Mouse (Mus musculus) hindbrain, embryonic 15.5 days (tissue): ENCODE measurements at regions not wholly inside any gene's neighbourhood (a gene's known extent, or its start where the extent isn't known, plus 50 kb on each side); places are given as distances from the start of the nearest gene placed in this dataset.

ENCODE experiments used
- ATAC-seq: fragments of 200-750 bp; cut with Nextera tagmentation; 2 replicates; pipeline ENCODE4 v1.8.0; 2017; ENCODE audit warnings: low read depth, moderate number of reproducible peaks, moderate TSS enrichment; ENCODE audit not compliant: low FRiP score
- H3K27ac ChIP-seq: fragments of 300-500 bp; sonication (generic); replicated peaks from 2 replicates; pipeline ENCODE4 v1.5.1; 2015; ENCODE audit warnings: mild to moderate bottlenecking, inconsistent platforms
- H3K27me3 ChIP-seq: fragments of 300-500 bp; sonication (generic); 2 replicates; pipeline ENCODE4 v1.6.1; 2015; ENCODE audit warnings: control low read depth, inconsistent platforms
- H3K36me3 ChIP-seq: fragments of 300-500 bp; sonication (generic); 2 replicates; pipeline ENCODE4 v1.6.1; 2015; ENCODE audit warnings: control low read depth, inconsistent platforms
- H3K4me1 ChIP-seq: fragments of 300-500 bp; sonication (generic); replicated peaks from 2 replicates; pipeline ENCODE4 v1.6.1; 2015; ENCODE audit warnings: control low read depth, inconsistent platforms
- H3K4me2 ChIP-seq: fragments of 300-500 bp; sonication (generic); 2 replicates; pipeline ENCODE4 v1.6.1; 2015; ENCODE audit warnings: moderate library complexity, mild to moderate bottlenecking, inconsistent platforms
- H3K4me3 ChIP-seq: fragments of 300-500 bp; sonication (generic); 2 replicates; pipeline ENCODE4 v1.5.1; 2015; ENCODE audit warnings: mild to moderate bottlenecking, inconsistent platforms
- H3K9ac ChIP-seq: fragments of 300-500 bp; sonication (generic); 2 replicates; pipeline ENCODE4 v1.6.1; 2015; ENCODE audit warnings: inconsistent platforms
- H3K9me3 ChIP-seq: fragments of 300-500 bp; sonication (generic); 2 replicates; pipeline ENCODE4 v1.6.1; 2016; ENCODE audit warnings: control low read depth, inconsistent platforms
- WGBS: fragments of 180-500 bp; shearing (Covaris S2); methylation state at CpG from one replicate; pipeline ENCODE4 v1.1.7; 2015; 5-methylcytosine and 5-hydroxymethylcytosine counted together

GRCm38 (mm10) chr9:41621341-41621740, 459.8 kb upstream of the Ubash3b start:
- no peak overlapping the region for H3K27ac ChIP-seq
- no peak overlapping the region for H3K4me3 ChIP-seq
- no peak for ATAC-seq
- no peak overlapping the region for H3K9ac ChIP-seq
- H3K36me3 ChIP-seq: no peaks in the 10 kb centered on the region
- no peaks in the 10 kb centered on the region for H3K4me1 ChIP-seq
- H3K4me2 ChIP-seq: no peak overlapping the region
- H3K27me3 ChIP-seq: no peaks in the 10 kb centered on the region
- no peaks in the 10 kb centered on the region for H3K9me3 ChIP-seq
- 85% methylated on average over 8 of the region's 8 CpGs for WGBS

- Histone ChIP-seq H3K4me1 (peaks cover 54% of the 10 kb centered on the region), H3K27me3 (no peaks in the 10 kb centered on the region), H3K9ac (peak overlapping the region; percentile 38; the same call in 1 of the 2 replicates), H3K4me2 (no peak overlapping the region), H3K27ac (peak overlapping the region; percentile 88), H3K36me3 (no peaks in the 10 kb centered on the region), H3K4me3 (no peak overlapping the region), H3K9me3 (no peaks in the 10 kb centered on the region)
- WGBS: 22% methylated on average over 7 of the region's 7 CpGs
- ATAC-seq: no peak
These were observed 452.5 kb upstream of the Ubash3b start for GRCm38 (mm10) chr9:41614002-41614401.

- no peaks in the 10 kb centered on the region for H3K9me3 ChIP-seq
- peaks cover 54% of the 10 kb centered on the region for H3K4me1 ChIP-seq
- H3K36me3 ChIP-seq: no peaks in the 10 kb centered on the region
- H3K27me3 ChIP-seq: no peaks in the 10 kb centered on the region
- no peak for ATAC-seq
- peak overlapping the region; percentile 49 for H3K4me2 ChIP-seq
- peak overlapping the region; percentile 15; the same call in 1 of the 2 replicates for H3K4me3 ChIP-seq
- WGBS: 16% methylated on average over 14 of the region's 14 CpGs
- H3K9ac ChIP-seq: peak overlapping the region; percentile 38
- H3K27ac ChIP-seq: peak overlapping the region; percentile 88
These were observed 451.5 kb upstream of the Ubash3b start for GRCm38 (mm10) chr9:41612802-41613550.

- no peaks in the 10 kb centered on the region for H3K9me3 ChIP-seq
These were observed 450.9 kb upstream of the Ubash3b start for GRCm38 (mm10) chr9:41612452-41612795.

GRCm38 (mm10) chr9:41611534-41612451, 450.3 kb upstream of the Ubash3b start:
- Histone ChIP-seq H3K9me3 (no peaks in the 10 kb centered on the region), H3K4me1 (peaks cover 54% of the 10 kb centered on the region), H3K9ac (peak overlapping the region; percentile 30; the same call in 1 of the 2 replicates), H3K4me3 (peak overlapping the region; percentile 15; the same call in 1 of the 2 replicates), H3K27me3 (no peaks in the 10 kb centered on the region), H3K36me3 (no peaks in the 10 kb centered on the region), H3K27ac (peak overlapping the region; percentile 88), H3K4me2 (peak overlapping the region; percentile 49)
- peak; percentile 92 for ATAC-seq
- 5% methylated on average over 11 of the region's 11 CpGs for WGBS

More at GRCm38 (mm10) chr9:41612452-41612795, 450.9 kb upstream of the Ubash3b start:
- Histone ChIP-seq H3K4me3 (peak overlapping the region; percentile 15; the same call in 1 of the 2 replicates), H3K4me1 (peaks cover 54% of the 10 kb centered on the region), H3K4me2 (peak overlapping the region; percentile 49), H3K27ac (peak overlapping the region; percentile 88), H3K9ac (peak overlapping the region; percentile 30), H3K27me3 (no peaks in the 10 kb centered on the region), H3K36me3 (no peaks in the 10 kb centered on the region)
- 4% methylated on average over 7 of the region's 7 CpGs for WGBS
- ATAC-seq: peak; percentile 77

GRCm38 (mm10) chr9:41610347-41610746, 448.9 kb upstream of the Ubash3b start:
- Histone ChIP-seq H3K4me1 (peaks cover 65% of the 10 kb centered on the region), H3K4me3 (no peak overlapping the region), H3K36me3 (no peaks in the 10 kb centered on the region), H3K27me3 (no peaks in the 10 kb centered on the region), H3K9ac (no peak overlapping the region), H3K4me2 (no peak overlapping the region), H3K9me3 (no peaks in the 10 kb centered on the region), H3K27ac (peak overlapping the region; percentile 88)
- 17% methylated on average over 4 of the region's 4 CpGs for WGBS
- ATAC-seq: no peak

- peak overlapping the region; percentile 12 for H3K27ac ChIP-seq
- no peak overlapping the region for H3K4me3 ChIP-seq
- H3K36me3 ChIP-seq: no peaks in the 10 kb centered on the region
- WGBS: 68% methylated on average over 1 of the region's 1 CpGs
- no peak overlapping the region for H3K4me2 ChIP-seq
- peaks cover 34% of the 10 kb centered on the region for H3K4me1 ChIP-seq
- no peak overlapping the region for H3K9ac ChIP-seq
- ATAC-seq: no peak
- no peaks in the 10 kb centered on the region for H3K27me3 ChIP-seq
- no peaks in the 10 kb centered on the region for H3K9me3 ChIP-seq
These were observed 444.6 kb upstream of the Ubash3b start for GRCm38 (mm10) chr9:41606136-41606535.

- Histone ChIP-seq H3K4me1 (peaks cover 34% of the 10 kb centered on the region), H3K4me2 (no peak overlapping the region), H3K4me3 (no peak overlapping the region), H3K27ac (peak overlapping the region; percentile 12), H3K9ac (no peak overlapping the region), H3K9me3 (no peaks in the 10 kb centered on the region), H3K27me3 (no peaks in the 10 kb centered on the region), H3K36me3 (no peaks in the 10 kb centered on the region)
- WGBS: 22% methylated on average over 1 of the region's 1 CpGs
- no peak for ATAC-seq
These were observed 443.4 kb upstream of the Ubash3b start for GRCm38 (mm10) chr9:41604916-41605315.

GRCm38 (mm10) chr9:41600778-41601177, 439.3 kb upstream of the Ubash3b start:
- Histone ChIP-seq H3K36me3 (no peaks in the 10 kb centered on the region), H3K9ac (no peak overlapping the region), H3K9me3 (no peaks in the 10 kb centered on the region), H3K4me3 (no peak overlapping the region), H3K4me2 (no peak overlapping the region), H3K27ac (peak overlapping the region; percentile 70), H3K27me3 (no peaks in the 10 kb centered on the region), H3K4me1 (peaks cover 52% of the 10 kb centered on the region)
- peak; percentile 13; the same call in 1 of the 2 replicates for ATAC-seq
- WGBS: 10% methylated on average over 3 of the region's 3 CpGs

- Histone ChIP-seq H3K27me3 (no peaks in the 10 kb centered on the region), H3K27ac (peak overlapping the region; percentile 6), H3K4me1 (peaks cover 52% of the 10 kb centered on the region), H3K4me3 (no peak overlapping the region), H3K4me2 (no peak overlapping the region), H3K9me3 (no peaks in the 10 kb centered on the region), H3K9ac (no peak overlapping the region), H3K36me3 (no peaks in the 10 kb centered on the region)
- ATAC-seq: no peak
- 25% methylated on average over 1 of the region's 1 CpGs for WGBS
These were observed 438.4 kb upstream of the Ubash3b start for GRCm38 (mm10) chr9:41599874-41600273.

- peak overlapping the region; percentile 74 for H3K27ac ChIP-seq
- peaks cover 25% of the 10 kb centered on the region for H3K36me3 ChIP-seq
- H3K9me3 ChIP-seq: no peaks in the 10 kb centered on the region
- ATAC-seq: no peak
- no peak overlapping the region for H3K9ac ChIP-seq
- no peak overlapping the region for H3K4me3 ChIP-seq
- H3K27me3 ChIP-seq: no peaks in the 10 kb centered on the region
- 0 out of 2 replicates have a peak overlapping the region, but pooled peaks have one; percentile 3 for H3K4me2 ChIP-seq
- peaks cover 80% of the 10 kb centered on the region for H3K4me1 ChIP-seq
- 29% methylated on average over 5 of the region's 5 CpGs for WGBS
These were observed 434.3 kb upstream of the Ubash3b start for GRCm38 (mm10) chr9:41595749-41596148.

GRCm38 (mm10) chr9:41593998-41594397, 432.5 kb upstream of the Ubash3b start:
- Histone ChIP-seq H3K27me3 (no peaks in the 10 kb centered on the region), H3K9ac (no peak overlapping the region), H3K4me1 (peaks cover 81% of the 10 kb centered on the region), H3K36me3 (peaks cover 37% of the 10 kb centered on the region), H3K4me2 (no peak overlapping the region), H3K4me3 (no peak overlapping the region), H3K9me3 (no peaks in the 10 kb centered on the region), H3K27ac (peak overlapping the region; percentile 71)
- no peak for ATAC-seq
- WGBS: 66% methylated on average over 7 of the region's 7 CpGs
